Mouse (Mus musculus): ENCODE results near the gene Rere. TPM values are rescaled to one million over a fixed set of nuclear protein-coding genes. Genes with fewer than 3 reads are reported as not detected.

Rere gene
- total RNA-seq, 1 experiment, result 21.7 TPM

- TF ChIP-seq HCFC1 (IDR thresholded peaks at IDR 0.05; ENCODE audit: borderline replicate concordance, insufficient read depth, low read length), result no peak
- TF ChIP-seq ZNF384 (IDR thresholded peaks at IDR 0.05; ENCODE audit: low read depth, low read length), result no peak
- TF ChIP-seq MAFK (IDR thresholded peaks at IDR 0.05; ENCODE audit: insufficient read depth, low read depth, low read length), result no peak
- TF ChIP-seq ZC3H11A (IDR thresholded peaks at IDR 0.05; ENCODE audit: borderline replicate concordance, low read depth, low read length), result no peak
- no peak for TF ChIP-seq CHD2 (IDR thresholded peaks at IDR 0.05; ENCODE audit: low read depth, low read length)
- in situ Hi-C loops (cut with MboI; ENCODE audit: low sequenced_read_pairs in 2 of 2, unreplicated experiment in 2 of 2), result no loop called here
- no peak overlapping the region for H3K27ac ChIP-seq (ENCODE audit: insufficient read depth, low read depth, low read length, poor library complexity, severe bottlenecking)
- DNase-seq (ENCODE audit: low read depth, low spot score), result no peak
- H3K36me3 ChIP-seq (ENCODE audit: control insufficient read depth, insufficient read depth, low read length, poor library complexity, severe bottlenecking), result no peaks in the 10 kb centered on the region
- H3K4me1 ChIP-seq (ENCODE audit: control insufficient read depth in 2 of 2, insufficient read depth in 2 of 2, low read length in 2 of 2, poor library complexity in 1 of 2), result peaks cover 0 to 8% of the 10 kb centered on the region in 2 experiments; a peak in 1 of 4 replicates
- no peak overlapping the region for H3K9ac ChIP-seq (ENCODE audit: insufficient read depth, low read depth, low read length, poor library complexity, severe bottlenecking)
- no peak overlapping the region for H3K4me3 ChIP-seq (ENCODE audit: insufficient read depth in 1 of 2, low read depth in 1 of 2, low read length in 2 of 2, poor library complexity in 1 of 2, severe bottlenecking in 1 of 2)
- no peaks in the 10 kb centered on the region for H3K9me3 ChIP-seq (ENCODE audit: control insufficient read depth, insufficient read depth, low read depth, low read length)
These were observed 367.9 kb downstream of the Rere start for GRCm38 (mm10) chr4:150649327-150649726.

GRCm38 (mm10) chr4:150651390-150652277, 370.2 kb downstream of the Rere start, which contains the start of gene Slc45a1:
Slc45a1 (minus strand) TSS chr4:150652174.
- no peaks in the 10 kb centered on the region for H3K9me3 ChIP-seq (ENCODE audit: control insufficient read depth, insufficient read depth, low read depth, low read length)
- H3K9ac ChIP-seq (ENCODE audit: insufficient read depth, low read depth, low read length, poor library complexity, severe bottlenecking), result peak within 1 kb of the TSS; percentile 42; the same call in 1 of the 2 replicates
- H3K4me1 ChIP-seq (ENCODE audit: control insufficient read depth in 2 of 2, insufficient read depth in 2 of 2, low read length in 2 of 2, poor library complexity in 1 of 2), result peaks cover 0 to 13% of the 10 kb centered on the region in 2 experiments; a peak in 1 of 4 replicates
- in situ Hi-C loops (cut with MboI; ENCODE audit: low sequenced_read_pairs in 2 of 2, unreplicated experiment in 2 of 2), result loop anchor here (10.0 to 25.0 kb wide), 2 partner anchors 236 to 253 kb away; no protein-coding TSS in a partner anchor
- DNase-seq (ENCODE audit: low read depth, low spot score), result no peak
- no peak within 1 kb of the TSS for H3K27ac ChIP-seq (ENCODE audit: insufficient read depth, low read depth, low read length, poor library complexity, severe bottlenecking)
- H3K4me3 ChIP-seq (ENCODE audit: insufficient read depth in 1 of 2, low read depth in 1 of 2, low read length in 2 of 2, poor library complexity in 1 of 2, severe bottlenecking in 1 of 2), result peak within 1 kb of the TSS; percentile 23 to 60; a peak in 3 of 4 replicates
- no peaks in the 10 kb centered on the region for H3K36me3 ChIP-seq (ENCODE audit: control insufficient read depth, insufficient read depth, low read length, poor library complexity, severe bottlenecking)
- TF ChIP-seq ZC3H11A (IDR thresholded peaks at IDR 0.05; ENCODE audit: borderline replicate concordance, low read depth, low read length) (no peak), ZNF384 (IDR thresholded peaks at IDR 0.05; ENCODE audit: low read depth, low read length) (no peak), HCFC1 (IDR thresholded peaks at IDR 0.05; ENCODE audit: borderline replicate concordance, insufficient read depth, low read length) (no peak), CHD2 (IDR thresholded peaks at IDR 0.05; ENCODE audit: low read depth, low read length) (no peak), MAFK (IDR thresholded peaks at IDR 0.05; ENCODE audit: insufficient read depth, low read depth, low read length) (no peak)

DNA sequence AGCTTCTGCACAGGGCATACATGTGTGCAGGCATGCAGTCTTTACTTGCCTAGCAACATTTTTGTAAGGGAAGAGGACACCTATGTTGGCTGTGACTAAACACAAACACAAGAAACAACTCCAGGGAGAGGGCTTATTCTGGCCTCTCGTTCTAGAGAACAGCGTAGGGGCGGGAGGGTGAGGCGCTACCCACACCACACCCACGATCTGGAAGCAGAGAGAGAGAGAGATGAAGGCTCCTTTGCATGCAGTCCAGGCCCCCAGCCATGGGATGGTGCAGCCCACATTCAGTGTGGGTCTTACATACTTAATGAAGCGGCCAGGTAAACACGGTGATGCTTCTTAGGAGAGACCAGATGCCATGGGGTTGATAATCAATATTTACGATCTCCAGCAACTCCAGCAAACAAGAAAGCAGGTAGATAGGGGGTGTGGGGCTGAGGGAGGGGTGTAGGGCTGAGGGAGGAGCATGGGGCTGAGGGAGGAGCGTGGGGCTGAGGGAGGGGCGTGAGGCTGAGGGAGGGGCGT, 371.7 kb downstream of the Rere start:
- Histone ChIP-seq H3K36me3 (ENCODE audit: control insufficient read depth, insufficient read depth, low read length, poor library complexity, severe bottlenecking) (no peaks in the 10 kb centered on the region), H3K4me1 (ENCODE audit: control insufficient read depth in 2 of 2, insufficient read depth in 2 of 2, low read length in 2 of 2, poor library complexity in 1 of 2) (peaks cover 0 to 13% of the 10 kb centered on the region in 2 experiments; a peak in 1 of 4 replicates), H3K4me3 (ENCODE audit: insufficient read depth in 1 of 2, low read depth in 1 of 2, low read length in 2 of 2, poor library complexity in 1 of 2, severe bottlenecking in 1 of 2) (no peak overlapping the region), H3K9ac (ENCODE audit: insufficient read depth, low read depth, low read length, poor library complexity, severe bottlenecking) (no peak overlapping the region), H3K9me3 (ENCODE audit: control insufficient read depth, insufficient read depth, low read depth, low read length) (no peaks in the 10 kb centered on the region), H3K27ac (ENCODE audit: insufficient read depth, low read depth, low read length, poor library complexity, severe bottlenecking) (no peak overlapping the region)
- TF ChIP-seq ZC3H11A (IDR thresholded peaks at IDR 0.05; ENCODE audit: borderline replicate concordance, low read depth, low read length) (no peak), HCFC1 (IDR thresholded peaks at IDR 0.05; ENCODE audit: borderline replicate concordance, insufficient read depth, low read length) (no peak), CHD2 (IDR thresholded peaks at IDR 0.05; ENCODE audit: low read depth, low read length) (no peak), MAFK (IDR thresholded peaks at IDR 0.05; ENCODE audit: insufficient read depth, low read depth, low read length) (no peak), ZNF384 (IDR thresholded peaks at IDR 0.05; ENCODE audit: low read depth, low read length) (no peak)
- no peak for DNase-seq (ENCODE audit: low read depth, low spot score)
- in situ Hi-C loops (cut with MboI; ENCODE audit: low sequenced_read_pairs in 2 of 2, unreplicated experiment in 2 of 2), result loop anchor here (10.0 to 25.0 kb wide), 2 partner anchors 234 to 252 kb away; no protein-coding TSS in a partner anchor

DNA sequence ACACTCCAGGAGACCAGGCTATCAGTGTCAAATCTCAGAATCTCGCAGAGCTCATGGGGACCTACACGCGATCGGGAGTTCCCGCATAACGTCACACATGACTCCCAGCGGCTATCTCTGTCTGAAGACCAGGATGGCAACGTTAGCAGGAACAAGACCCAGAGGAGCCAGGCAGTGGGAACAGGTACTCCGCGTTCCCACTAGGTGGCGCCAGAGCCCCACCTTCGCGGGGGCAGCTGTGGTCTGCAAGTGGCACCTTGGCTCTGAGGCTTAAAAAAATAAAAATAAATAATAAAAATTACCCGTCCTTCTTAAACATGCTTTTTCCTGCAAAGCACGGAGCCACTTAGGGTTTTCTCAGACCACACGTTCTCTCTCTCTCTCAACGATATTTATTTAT, 374.5 kb downstream of the Rere start:
- H3K4me3 ChIP-seq (ENCODE audit: insufficient read depth in 1 of 2, low read depth in 1 of 2, low read length in 2 of 2, poor library complexity in 1 of 2, severe bottlenecking in 1 of 2), result no peak overlapping the region
- no peak overlapping the region for H3K9ac ChIP-seq (ENCODE audit: insufficient read depth, low read depth, low read length, poor library complexity, severe bottlenecking)

More for the DNA sequence above, 374.5 kb downstream of the Rere start:
- no peaks in the 10 kb centered on the region for H3K9me3 ChIP-seq (ENCODE audit: control insufficient read depth, insufficient read depth, low read depth, low read length)
- no peaks in the 10 kb centered on the region for H3K36me3 ChIP-seq (ENCODE audit: control insufficient read depth, insufficient read depth, low read length, poor library complexity, severe bottlenecking)
- in situ Hi-C loops (cut with MboI; ENCODE audit: low sequenced_read_pairs in 2 of 2, unreplicated experiment in 2 of 2), result loop anchor here (10.0 to 25.0 kb wide), 2 partner anchors 231 to 249 kb away; no protein-coding TSS in a partner anchor
- DNase-seq (ENCODE audit: low read depth, low spot score), result peak; percentile 69
- H3K27ac ChIP-seq (ENCODE audit: insufficient read depth, low read depth, low read length, poor library complexity, severe bottlenecking), result no peak overlapping the region
- TF ChIP-seq ZNF384 (IDR thresholded peaks at IDR 0.05; ENCODE audit: low read depth, low read length), result peak; percentile 78; the same call in 1 of the 2 replicates
- TF ChIP-seq HCFC1 (IDR thresholded peaks at IDR 0.05; ENCODE audit: borderline replicate concordance, insufficient read depth, low read length), result no peak
- TF ChIP-seq MAFK (IDR thresholded peaks at IDR 0.05; ENCODE audit: insufficient read depth, low read depth, low read length), result no peak
- no peak for TF ChIP-seq CHD2 (IDR thresholded peaks at IDR 0.05; ENCODE audit: low read depth, low read length)
- TF ChIP-seq ZC3H11A (IDR thresholded peaks at IDR 0.05; ENCODE audit: borderline replicate concordance, low read depth, low read length), result peak; percentile 98
- peaks cover 0 to 22% of the 10 kb centered on the region in 2 experiments; a peak in 2 of 4 replicates for H3K4me1 ChIP-seq (ENCODE audit: control insufficient read depth in 2 of 2, insufficient read depth in 2 of 2, low read length in 2 of 2, poor library complexity in 1 of 2)
